Mouse (Mus musculus) megakaryocyte, embryonic 14.5 days (primary cell): ENCODE measurements around the gene Cdk6.

ENCODE experiments used
- FLI1 ChIP-seq: IDR thresholded peaks from 2 replicates; pipeline ENCODE4 v1.6.1; 2012; ENCODE audit warnings: low read length, inconsistent platforms, mixed read lengths
- GATA1 ChIP-seq: IDR thresholded peaks from 3 replicates; pipeline ENCODE4 v1.6.1; 2012; ENCODE audit warnings: mixed read lengths, low read length, inconsistent platforms, borderline replicate concordance

GRCm38 (mm10) chr5:3482474-3482873 is 141.2 kb downstream of the Cdk6 start:
- TF ChIP-seq GATA1 = no peak
- no peak for TF ChIP-seq FLI1
